Mouse (Mus musculus): Measurements from ENCODE around the gene Pik3r4. TPM values are rescaled to one million over a fixed set of nuclear protein-coding genes. Genes with fewer than 3 reads are reported as not detected.
"Not testable (repeated sequence)": the region's sequence is repeated elsewhere in the genome, so short reads cannot be mapped to it uniquely, and the experiment has no call there.

The Pik3r4 gene
- polyA plus RNA-seq (2015; fragmentation: Nextera tagmentation; extraction: Ambion mirVana): 22.5 and 22.7 TPM in 2 replicates

DNA sequence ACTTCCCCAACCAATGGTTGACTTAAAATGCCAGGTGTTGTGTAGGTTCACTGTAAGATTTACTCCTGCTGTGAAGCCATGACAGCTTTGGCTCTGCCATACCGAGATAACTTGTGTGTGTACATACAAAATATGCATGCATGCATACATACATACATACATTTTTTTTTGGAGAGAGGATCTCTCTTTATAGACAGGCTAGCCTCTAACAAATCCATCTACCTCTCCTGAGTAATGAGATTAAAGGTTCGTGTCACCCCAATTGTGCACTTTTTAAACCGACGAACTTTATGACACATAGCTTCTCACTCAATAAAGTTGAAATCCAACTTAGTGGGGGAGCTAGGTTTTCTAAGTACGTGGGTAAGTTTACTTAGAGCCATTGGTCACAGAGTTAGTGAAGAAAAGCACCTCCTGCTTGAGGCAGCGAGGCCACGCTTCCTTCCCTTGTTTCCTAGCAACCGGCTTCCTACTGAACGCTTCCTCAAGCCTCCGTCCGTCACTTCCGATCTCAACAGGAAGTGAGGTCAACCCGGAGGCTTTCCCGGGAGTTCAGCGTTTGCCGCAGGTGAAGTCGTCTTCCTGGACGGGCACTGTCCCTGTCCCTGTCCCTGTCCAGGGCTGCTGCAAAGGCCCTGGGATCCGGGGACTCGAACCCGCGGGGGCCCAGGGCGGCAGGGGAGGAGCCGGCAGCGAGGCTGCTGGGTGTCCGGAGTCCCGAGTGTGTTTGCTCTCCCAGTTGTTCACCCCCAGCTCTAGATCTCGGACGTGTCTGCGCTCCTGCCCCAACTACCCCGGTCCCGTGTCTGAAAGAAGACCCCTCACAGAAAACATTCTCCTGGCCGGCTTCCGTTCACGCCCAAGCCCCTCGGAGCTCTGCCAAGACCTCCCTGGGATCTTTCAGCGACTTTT lies at the start of gene Pik3r4:
Gene Pik3r4, plus strand, starts transcription at position 519 of the 912 bp plus-strand sequence.
- Histone ChIP-seq H3K4me1 (peaks cover 10% of the 10 kb centered on the region; the same call in 1 of the 2 replicates), H3K9me3 (no peaks in the 10 kb centered on the region), H3K27me3 (no peaks in the 10 kb centered on the region), H3K9ac (peak within 1 kb of the TSS; percentile 90), H3K36me3 (peaks cover 31% of the 10 kb centered on the region), H3K27ac (peak within 1 kb of the TSS; percentile 22; the same call in 1 of the 2 replicates), H3K4me2 (replicated peaks) (peak within 1 kb of the TSS; percentile 84), H3K4me3 (peak within 1 kb of the TSS; percentile 92)
- WGBS: 5% methylated on average over 37 of the region's 37 CpGs
- ATAC-seq (ENCODE audit: low FRiP score, low read depth): peak; percentile 93

DNA sequence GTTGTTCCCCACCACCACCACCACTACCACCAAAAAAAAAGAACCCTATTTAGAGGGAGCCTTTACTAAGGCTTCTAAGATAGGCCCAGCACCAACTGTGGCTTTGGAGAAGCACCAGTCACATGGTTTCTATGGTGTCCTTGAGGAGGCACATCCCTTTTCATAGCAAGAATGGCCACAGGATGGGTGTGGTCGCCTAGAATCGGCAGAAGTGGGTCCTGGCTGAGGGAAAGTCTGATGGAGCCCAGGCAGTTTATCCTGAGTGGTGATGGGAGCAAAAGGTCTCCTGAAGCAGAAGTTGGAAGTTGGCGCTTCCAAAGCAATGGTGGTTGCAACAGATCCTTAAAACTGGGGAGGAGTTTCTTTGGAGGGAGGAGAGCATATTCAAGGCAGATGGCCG lies 43.9 kb upstream of the Pik3r4 start:
- H3K4me1 ChIP-seq: no peaks in the 10 kb centered on the region
- no peak overlapping the region for H3K4me2 ChIP-seq (replicated peaks)
- WGBS: 79% methylated on average over 4 of the region's 4 CpGs
- H3K27me3 ChIP-seq: no peaks in the 10 kb centered on the region
- H3K36me3 ChIP-seq: no peaks in the 10 kb centered on the region
- H3K27ac ChIP-seq: no peak overlapping the region
- H3K4me3 ChIP-seq: no peak overlapping the region
- H3K9me3 ChIP-seq: no peaks in the 10 kb centered on the region
- no peak overlapping the region for H3K9ac ChIP-seq
- ATAC-seq (ENCODE audit: low FRiP score, low read depth): no peak

DNA sequence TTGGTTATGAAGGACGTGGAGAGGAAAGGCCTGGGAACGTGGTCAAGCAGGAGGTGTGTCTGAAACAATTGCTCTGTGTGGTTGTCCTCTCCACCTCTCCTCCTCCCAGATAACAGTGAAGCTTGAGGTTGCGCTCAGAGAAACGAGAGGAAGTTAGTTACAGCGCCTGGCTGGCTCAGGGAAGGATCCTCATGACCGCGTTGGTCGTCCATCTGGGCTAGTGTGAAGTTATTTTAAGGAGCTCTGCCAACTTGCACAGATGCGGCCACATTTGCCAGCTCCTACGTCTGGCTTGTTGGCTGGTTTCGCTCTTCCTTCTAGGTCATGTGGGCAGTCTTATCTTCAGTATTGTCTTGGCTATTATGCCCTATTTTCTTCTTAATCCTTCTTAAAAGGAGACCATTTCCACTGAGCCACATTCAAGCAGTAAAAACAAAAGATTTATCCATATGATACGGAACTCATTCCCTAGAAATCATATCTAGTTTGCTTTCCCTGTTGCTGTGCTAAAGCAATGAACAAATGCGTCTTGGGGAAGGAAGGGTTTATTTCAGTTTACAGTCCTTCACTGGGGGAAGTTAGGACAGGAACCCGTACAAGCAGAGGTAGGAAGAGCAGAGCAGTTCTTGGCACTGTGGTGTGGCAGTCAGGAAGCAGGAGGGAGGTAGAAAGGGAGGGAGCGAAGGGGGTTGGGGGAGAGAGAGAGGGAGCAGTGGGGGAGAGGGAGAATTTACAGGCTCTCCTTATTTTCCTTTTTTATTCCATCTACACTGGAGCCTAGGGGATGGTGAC lies 30.6 kb upstream of the Pik3r4 start:
- Histone ChIP-seq H3K9ac (no peak overlapping the region), H3K9me3 (no peaks in the 10 kb centered on the region), H3K4me1 (peaks cover 7% of the 10 kb centered on the region), H3K27ac (no peak overlapping the region), H3K36me3 (no peaks in the 10 kb centered on the region), H3K4me2 (replicated peaks) (no peak overlapping the region), H3K27me3 (no peaks in the 10 kb centered on the region), H3K4me3 (no peak overlapping the region)
- ATAC-seq (ENCODE audit: low FRiP score, low read depth): no peak
- 89% methylated on average over 15 of the region's 15 CpGs for WGBS

DNA sequence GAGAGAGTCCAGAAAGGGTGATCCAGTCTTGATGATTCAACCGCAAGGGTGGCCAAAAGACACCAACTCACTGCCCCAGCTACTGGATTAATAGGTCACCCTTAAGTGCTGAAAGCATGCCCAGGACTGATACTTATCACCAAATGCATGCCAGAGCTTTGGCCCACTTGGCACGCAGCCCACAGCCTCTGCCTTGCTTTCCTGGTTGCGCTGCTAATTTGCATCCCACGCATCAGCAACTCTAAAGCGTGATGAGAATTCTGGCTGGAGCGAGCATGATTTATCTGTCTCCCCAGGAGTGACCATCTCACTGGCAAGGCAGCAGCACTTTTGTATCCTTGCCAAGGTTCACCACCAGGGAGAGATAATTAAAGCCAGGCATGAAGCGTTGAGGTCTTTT lies 29.9 kb upstream of the Pik3r4 start:
- peaks cover 7% of the 10 kb centered on the region for H3K4me1 ChIP-seq
- no peak overlapping the region for H3K27ac ChIP-seq
- ATAC-seq (ENCODE audit: low FRiP score, low read depth): no peak
- no peaks in the 10 kb centered on the region for H3K9me3 ChIP-seq
- no peaks in the 10 kb centered on the region for H3K27me3 ChIP-seq
- no peak overlapping the region for H3K9ac ChIP-seq
- H3K36me3 ChIP-seq: no peaks in the 10 kb centered on the region
- 56% methylated on average over 7 of the region's 7 CpGs for WGBS
- H3K4me3 ChIP-seq: no peak overlapping the region
- H3K4me2 ChIP-seq (replicated peaks): no peak overlapping the region

DNA sequence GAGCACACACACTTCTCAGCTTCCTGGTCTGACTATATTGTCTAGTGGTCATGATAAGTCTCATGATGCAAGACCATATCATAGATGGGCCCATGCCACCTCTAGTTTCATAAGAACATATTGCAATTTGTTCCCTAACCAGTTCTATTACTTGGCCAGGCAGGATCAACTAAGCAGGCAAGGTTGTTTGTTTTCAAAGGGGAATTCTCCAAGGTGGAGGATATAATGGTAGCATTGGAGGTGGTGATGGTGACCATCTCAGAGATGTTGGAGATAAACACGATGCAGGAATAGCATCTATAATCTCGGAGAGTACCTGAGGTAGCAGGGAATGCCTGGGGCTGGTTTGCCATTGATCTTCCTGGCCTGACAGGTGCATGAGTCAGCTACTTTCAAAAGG lies 26.8 kb upstream of the Pik3r4 start:
- ATAC-seq (ENCODE audit: low FRiP score, low read depth): no peak
- H3K4me2 ChIP-seq (replicated peaks): no peak overlapping the region
- 76% methylated on average over 2 of the region's 2 CpGs for WGBS
- H3K27me3 ChIP-seq: no peaks in the 10 kb centered on the region
- no peak overlapping the region for H3K27ac ChIP-seq
- H3K9ac ChIP-seq: no peak overlapping the region
- H3K4me1 ChIP-seq: peaks cover 7% of the 10 kb centered on the region
- no peak overlapping the region for H3K4me3 ChIP-seq
- H3K9me3 ChIP-seq: no peaks in the 10 kb centered on the region
- no peaks in the 10 kb centered on the region for H3K36me3 ChIP-seq

DNA sequence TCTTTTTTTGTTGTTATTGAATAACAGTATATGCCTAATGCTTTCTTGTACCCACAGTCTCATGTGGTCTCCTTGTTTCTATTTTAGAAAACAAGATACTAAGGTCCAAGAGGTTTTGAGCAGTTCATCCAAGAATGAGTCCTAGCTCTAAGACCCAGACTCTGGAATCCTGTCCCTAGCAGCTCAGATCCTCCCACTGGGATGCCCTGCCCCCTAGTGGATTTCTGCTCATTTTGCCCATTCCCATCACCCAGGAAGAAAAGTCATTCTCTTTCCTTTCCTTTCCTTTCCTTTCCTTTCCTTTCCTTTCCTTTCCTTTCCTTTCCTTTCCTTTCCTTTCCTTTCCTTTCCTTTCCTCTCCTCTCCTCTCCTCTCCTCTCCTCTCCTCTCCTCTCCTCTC lies 25.5 kb upstream of the Pik3r4 start:
- not testable (repeated sequence) for H3K4me1 ChIP-seq; H3K9me3 ChIP-seq; ATAC-seq (ENCODE audit: low FRiP score, low read depth); H3K4me2 ChIP-seq (replicated peaks); H3K9ac ChIP-seq; H3K27me3 ChIP-seq; H3K4me3 ChIP-seq; H3K27ac ChIP-seq; H3K36me3 ChIP-seq

DNA sequence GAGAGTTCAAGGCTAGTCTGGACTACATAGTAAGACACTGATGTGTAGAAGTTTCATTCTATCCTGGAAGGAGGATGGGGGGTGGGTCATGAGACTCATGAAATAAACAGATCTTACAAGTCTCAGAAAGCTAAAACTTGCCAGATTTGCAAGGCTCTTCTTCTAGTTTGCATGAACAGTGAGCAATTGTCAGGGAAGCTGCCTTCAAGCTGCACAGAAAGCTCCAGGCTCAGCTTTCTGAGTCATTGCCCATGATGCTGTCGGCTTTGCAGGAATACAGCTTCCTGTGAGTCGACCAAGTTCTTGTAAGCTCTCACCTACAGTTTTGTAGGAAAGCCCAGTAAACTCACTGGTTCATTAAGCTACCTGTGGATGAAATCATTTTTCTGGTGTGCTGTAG lies 8.8 kb upstream of the Pik3r4 start:
- Histone ChIP-seq H3K27me3 (no peaks in the 10 kb centered on the region), H3K9me3 (no peaks in the 10 kb centered on the region), H3K4me3 (no peak overlapping the region), H3K4me1 (no peaks in the 10 kb centered on the region), H3K27ac (no peak overlapping the region), H3K36me3 (no peaks in the 10 kb centered on the region), H3K9ac (no peak overlapping the region), H3K4me2 (replicated peaks) (no peak overlapping the region)
- ATAC-seq (ENCODE audit: low FRiP score, low read depth): no peak
- 73% methylated on average over 2 of the region's 2 CpGs for WGBS

DNA sequence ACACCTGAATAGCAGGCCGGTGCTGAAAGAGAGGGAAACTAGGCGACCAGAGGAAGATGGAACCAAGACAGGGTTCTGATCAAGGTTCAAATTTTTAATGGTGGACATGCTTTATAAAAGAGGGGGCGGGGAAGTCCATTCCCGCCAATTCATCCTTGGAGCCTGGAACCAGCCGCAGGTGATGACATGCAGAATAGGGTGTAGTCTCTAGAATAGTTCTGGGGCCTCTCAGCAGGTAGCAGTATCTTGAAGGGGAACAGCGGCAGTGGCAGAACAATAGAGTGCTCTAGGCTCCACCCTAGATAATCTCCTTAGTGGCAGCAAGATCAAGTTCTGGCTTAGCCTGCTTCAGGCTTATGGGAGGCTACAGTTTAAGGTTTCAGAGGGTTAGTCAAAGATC lies 1.4 kb upstream of the Pik3r4 start:
- not testable (repeated sequence) for H3K4me2 ChIP-seq (replicated peaks); H3K9me3 ChIP-seq; H3K27ac ChIP-seq; ATAC-seq (ENCODE audit: low FRiP score, low read depth); H3K4me1 ChIP-seq; H3K9ac ChIP-seq; H3K27me3 ChIP-seq; H3K4me3 ChIP-seq
- 84% methylated on average over 6 of the region's 6 CpGs for WGBS
- H3K36me3 ChIP-seq: peaks cover 20% of the 10 kb centered on the region

DNA sequence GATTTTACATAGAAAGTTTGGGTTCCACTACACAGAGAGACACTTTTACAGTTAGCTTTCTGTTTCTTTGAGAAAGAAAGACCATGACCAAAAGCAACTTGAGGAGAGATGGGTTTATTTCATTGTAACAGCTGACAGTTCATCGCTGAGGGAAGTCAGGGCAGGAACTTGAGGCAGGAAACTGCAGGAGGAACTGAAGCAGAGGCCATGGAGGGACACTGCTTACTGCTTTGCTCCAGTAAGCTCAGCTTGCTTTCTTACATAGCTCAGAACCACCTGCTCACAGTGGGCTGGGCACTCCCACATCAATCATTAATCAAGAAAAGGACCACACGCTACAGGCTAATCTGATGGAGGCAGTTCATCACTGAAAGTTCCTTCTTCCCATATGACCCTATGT lies 13.4 kb downstream of the Pik3r4 start:
- H3K9ac ChIP-seq: no peak overlapping the region
- H3K4me2 ChIP-seq (replicated peaks): no peak overlapping the region
- no peak overlapping the region for H3K27ac ChIP-seq
- no peaks in the 10 kb centered on the region for H3K9me3 ChIP-seq
- peaks cover 83% of the 10 kb centered on the region for H3K36me3 ChIP-seq
- no peaks in the 10 kb centered on the region for H3K4me1 ChIP-seq
- ATAC-seq (ENCODE audit: low FRiP score, low read depth): no peak
- 70% methylated on average over 2 of the region's 2 CpGs for WGBS
- no peaks in the 10 kb centered on the region for H3K27me3 ChIP-seq
- H3K4me3 ChIP-seq: no peak overlapping the region

DNA sequence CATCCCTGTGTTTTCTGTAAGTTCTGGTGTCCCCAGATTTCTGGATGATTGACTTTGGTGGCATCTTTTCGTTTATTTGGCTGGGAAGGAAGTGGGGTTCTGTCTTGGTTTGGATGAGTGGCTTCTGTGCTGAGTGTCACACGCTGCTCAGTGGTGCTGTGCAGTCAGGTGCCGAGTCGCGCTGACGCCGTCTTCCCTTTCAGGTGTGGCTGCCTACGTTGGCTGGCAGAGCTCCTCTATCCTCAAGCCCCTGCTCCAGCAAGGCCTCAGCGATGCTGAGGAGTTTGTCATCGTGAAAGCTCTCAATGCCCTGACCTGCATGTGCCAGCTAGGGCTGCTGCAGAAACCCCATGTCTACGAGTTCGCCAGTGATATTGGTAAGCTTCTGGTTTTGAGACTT lies 15.4 kb downstream of the Pik3r4 start:
- no peak for ATAC-seq (ENCODE audit: low FRiP score, low read depth)
- H3K27me3 ChIP-seq: no peaks in the 10 kb centered on the region
- 96% methylated on average over 12 of the region's 12 CpGs for WGBS
- H3K27ac ChIP-seq: no peak overlapping the region
- H3K4me3 ChIP-seq: no peak overlapping the region
- H3K9ac ChIP-seq: no peak overlapping the region
- H3K4me1 ChIP-seq: no peaks in the 10 kb centered on the region
- peaks cover 79% of the 10 kb centered on the region for H3K36me3 ChIP-seq
- H3K4me2 ChIP-seq (replicated peaks): no peak overlapping the region
- no peaks in the 10 kb centered on the region for H3K9me3 ChIP-seq

DNA sequence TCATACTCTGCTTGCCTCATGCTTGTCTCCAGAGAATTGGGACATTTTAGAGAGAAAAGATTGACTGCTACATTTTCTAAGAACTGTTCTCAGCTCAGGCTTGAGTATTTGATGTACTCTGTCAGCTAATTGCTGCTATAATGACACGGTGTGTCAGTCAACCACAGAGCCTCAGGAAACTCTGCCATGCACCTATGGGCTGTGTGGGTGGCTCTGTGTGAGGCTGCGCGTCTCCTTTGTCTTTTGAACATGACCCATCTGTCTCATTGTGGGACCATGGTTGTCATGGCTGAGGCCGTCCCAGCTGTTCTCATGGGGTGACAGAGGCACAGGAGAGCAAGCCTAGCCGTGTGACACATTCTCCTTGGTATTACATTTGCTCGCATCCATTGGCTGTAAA lies 17.1 kb downstream of the Pik3r4 start:
- Histone ChIP-seq H3K36me3 (peaks cover 82% of the 10 kb centered on the region), H3K27ac (no peak overlapping the region), H3K27me3 (no peaks in the 10 kb centered on the region), H3K4me2 (replicated peaks) (no peak overlapping the region), H3K9ac (no peak overlapping the region), H3K4me3 (no peak overlapping the region), H3K9me3 (no peaks in the 10 kb centered on the region), H3K4me1 (no peaks in the 10 kb centered on the region)
- 91% methylated on average over 6 of the region's 6 CpGs for WGBS
- ATAC-seq (ENCODE audit: low FRiP score, low read depth): no peak

DNA sequence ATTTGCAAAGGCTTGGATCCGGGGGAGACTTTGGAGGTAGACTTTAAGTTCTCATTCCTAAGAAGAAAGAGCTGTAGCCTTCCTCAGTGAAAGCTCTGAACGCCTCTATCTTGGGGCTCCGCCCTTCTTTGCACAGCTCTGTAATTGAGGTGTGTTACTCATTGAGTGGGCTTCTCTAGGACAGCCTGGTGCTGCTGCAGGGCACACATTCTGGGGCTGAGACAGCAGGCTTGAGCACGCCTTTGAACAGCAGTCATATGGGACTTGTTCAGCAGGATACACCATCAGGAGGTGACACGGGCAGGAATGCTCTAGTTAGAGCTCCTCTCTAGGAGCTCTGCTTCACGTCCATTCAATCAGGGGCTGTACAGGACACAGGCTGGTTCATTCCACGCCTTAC lies 22.5 kb downstream of the Pik3r4 start:
- Histone ChIP-seq H3K4me2 (replicated peaks) (no peak overlapping the region), H3K27ac (no peak overlapping the region), H3K36me3 (peaks cover 78% of the 10 kb centered on the region), H3K4me3 (no peak overlapping the region), H3K9me3 (no peaks in the 10 kb centered on the region), H3K27me3 (no peaks in the 10 kb centered on the region), H3K4me1 (no peaks in the 10 kb centered on the region), H3K9ac (no peak overlapping the region)
- peak; percentile 67; the same call in 1 of the 2 replicates for ATAC-seq (ENCODE audit: low FRiP score, low read depth)
- WGBS: 78% methylated on average over 7 of the region's 7 CpGs
